Mouse (Mus musculus): ENCODE data around the gene Il6st. TPM values are rescaled to one million over a fixed set of nuclear protein-coding genes. Genes with fewer than 3 reads are reported as not detected.

Gene Il6st
- polyA plus RNA-seq, 1 experiment from 2014 or later, result 79.3 TPM

Other genes with a start within 250 kb of the Il6st start
- 0.15 and 0.36 TPM in 2 replicates for gene Ankrd55, start 175.6 kb upstream of the Il6st start, polyA plus RNA-seq (2016; fragmentation: Nextera tagmentation; extraction: Ambion mirVana)
- 0.11 and 0.13 TPM in 2 replicates for gene Il31ra, start 130.3 kb downstream of the Il6st start, polyA plus RNA-seq (2016; fragmentation: Nextera tagmentation; extraction: Ambion mirVana)
- gene Ddx4, start 188.4 kb downstream of the Il6st start, polyA plus RNA-seq (2016; fragmentation: Nextera tagmentation; extraction: Ambion mirVana), result 1.1 and 1.5 TPM in 2 replicates
- gene Slc38a9, start 196.7 kb downstream of the Il6st start, polyA plus RNA-seq (2016; fragmentation: Nextera tagmentation; extraction: Ambion mirVana), result 12.9 and 13.7 TPM in 2 replicates